Mouse (Mus musculus) megakaryocyte, embryonic 14.5 days (primary cell): ENCODE results near the gene Pex3. TPM values are rescaled to one million over a fixed set of nuclear protein-coding genes. Genes with fewer than 3 reads are reported as not detected.

Experiments used
- H3K27me3 ChIP-seq: replicated peaks from 2 replicates; pipeline ENCODE3; 2012; ENCODE audit warnings: inconsistent platforms
- H3K36me3 ChIP-seq: replicated peaks from 2 replicates; pipeline ENCODE3; 2012; ENCODE audit warnings: low read length, inconsistent platforms, mixed read lengths
- H3K4me1 ChIP-seq: 2 replicates; pipeline ENCODE4 v1.6.1; 2012; ENCODE audit warnings: inconsistent platforms
- H3K4me3 ChIP-seq: replicated peaks from 2 replicates; pipeline ENCODE3; 2012; ENCODE audit warnings: moderate library complexity, mild to moderate bottlenecking, inconsistent platforms
- H3K9me3 ChIP-seq: 2 replicates; pipeline ENCODE4 v1.6.1; 2012; ENCODE audit warnings: inconsistent platforms
- FLI1 ChIP-seq: IDR thresholded peaks from 2 replicates; pipeline ENCODE4 v1.6.1; 2012; ENCODE audit warnings: low read length, inconsistent platforms, mixed read lengths
- GATA1 ChIP-seq: IDR thresholded peaks from 3 replicates; pipeline ENCODE4 v1.6.1; 2012; ENCODE audit warnings: mixed read lengths, low read length, inconsistent platforms, borderline replicate concordance
- polyA plus RNA-seq: library from polyadenylated mRNA; stranded (reverse); fragments of >175 nt; gene quantifications from 2 replicates; pipeline ENCODE4 v1.2.3, GENCODE M21; 2012; ENCODE audit warnings: low replicate concordance; ENCODE audit not compliant: insufficient read depth

Pex3 gene
- 3.0 and 7.9 TPM in 2 replicates for polyA plus RNA-seq

DNA sequence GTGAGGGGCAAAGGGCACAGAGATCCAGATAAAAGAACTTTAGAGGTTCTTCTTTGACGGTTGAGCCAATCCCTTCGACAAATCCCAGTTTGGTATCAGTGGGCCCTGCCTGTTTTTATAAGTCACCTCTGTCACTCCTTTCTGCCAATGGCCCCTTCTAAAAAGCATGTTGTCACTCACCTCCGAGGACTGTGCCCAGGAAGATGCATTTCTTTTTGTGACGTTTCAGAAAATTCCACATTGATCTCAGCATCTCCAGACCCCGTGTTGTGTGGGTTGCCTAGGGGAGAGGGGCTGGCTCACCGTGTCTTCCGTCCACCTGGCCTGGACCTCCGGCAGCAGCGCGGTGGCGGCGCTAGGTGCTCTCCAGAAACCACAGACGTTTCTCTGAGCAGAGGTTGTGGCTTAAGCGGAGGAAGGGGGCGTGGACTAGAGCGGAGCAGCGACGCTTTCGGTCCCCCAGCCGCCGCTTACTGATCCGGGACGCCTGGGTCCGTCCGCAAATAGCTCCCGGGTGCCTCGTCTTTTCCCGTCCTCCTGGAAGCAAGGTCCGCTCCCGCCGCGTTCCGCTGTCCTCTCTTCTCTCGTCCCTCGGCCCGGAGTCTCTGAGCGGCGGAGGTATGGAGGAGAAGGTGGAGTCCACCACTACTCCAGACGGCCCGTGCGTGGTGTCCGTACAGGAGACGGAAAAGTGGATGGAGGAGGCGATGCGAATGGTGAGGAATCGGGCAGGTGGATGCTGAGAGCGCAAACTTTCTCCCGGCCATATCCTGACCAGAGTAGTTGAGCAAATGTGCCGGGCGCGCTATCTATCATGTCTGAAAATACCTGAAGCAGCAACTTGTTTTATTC, at the start of gene Pex3, which contains the start of gene Adat2:
Gene Pex3 (minus strand): TSS at position 497 of the 852 bp plus-strand sequence.
Gene Adat2 (plus strand): TSS at position 249 of the 852 bp plus-strand sequence.
- Histone ChIP-seq H3K36me3 (peaks cover 13% of the 10 kb centered on the region), H3K9me3 (no peaks in the 10 kb centered on the region), H3K4me1 (peaks cover 9% of the 10 kb centered on the region; the same call in 1 of the 2 replicates), H3K27me3 (no peaks in the 10 kb centered on the region), H3K4me3 (peak within 1 kb of the TSS; percentile 99)
- no peak for TF ChIP-seq FLI1

DNA sequence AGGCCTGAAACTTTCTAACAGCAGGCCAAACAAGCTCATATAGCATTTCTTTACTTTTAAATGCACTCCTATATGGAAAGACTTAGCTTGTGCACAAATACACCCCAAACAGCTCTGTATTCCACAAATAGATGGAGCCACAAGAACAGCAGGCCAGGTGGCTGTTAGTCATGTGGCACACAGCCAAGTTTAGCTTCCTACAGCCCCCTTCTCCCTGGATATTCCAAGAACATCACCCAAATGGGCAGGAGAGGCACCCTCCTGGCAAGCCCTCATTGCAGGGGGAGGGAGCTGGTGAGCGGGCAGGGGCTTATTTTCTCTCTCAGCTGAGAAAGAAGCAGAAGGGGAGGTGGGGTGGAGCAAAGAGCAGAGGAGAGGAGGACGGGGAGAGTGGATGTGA, 48.0 kb upstream of the Pex3 start:
- H3K36me3 ChIP-seq, result no peaks in the 10 kb centered on the region
- peaks cover 41% of the 10 kb centered on the region for H3K9me3 ChIP-seq
- H3K27me3 ChIP-seq, result no peaks in the 10 kb centered on the region
- peaks cover 4% of the 10 kb centered on the region for H3K4me1 ChIP-seq
- H3K4me3 ChIP-seq, result no peak overlapping the region
- TF ChIP-seq FLI1 (no peak), GATA1 (no peak)

DNA sequence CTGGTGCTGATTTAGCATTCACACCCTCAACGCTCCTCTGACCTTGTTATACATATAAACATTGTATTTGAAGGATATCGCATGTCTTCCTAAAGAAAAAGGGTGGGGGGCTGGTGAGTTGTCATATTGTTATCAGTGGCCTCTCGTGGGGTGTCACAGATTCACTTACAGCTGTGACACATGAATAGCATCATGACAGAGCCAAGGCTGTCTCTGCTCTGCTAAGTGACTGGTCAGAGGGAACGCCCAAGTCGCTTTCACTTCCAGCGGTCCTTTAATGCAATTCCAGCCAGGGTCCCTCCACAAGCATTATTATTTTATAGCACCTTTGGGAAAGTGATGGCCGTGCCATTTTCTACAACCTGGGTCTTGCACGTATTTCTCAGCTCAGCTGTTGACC, 44.5 kb upstream of the Pex3 start:
- H3K9me3 ChIP-seq, result peaks cover 36% of the 10 kb centered on the region
- no peak overlapping the region for H3K4me3 ChIP-seq
- H3K4me1 ChIP-seq, result peaks cover 6% of the 10 kb centered on the region
- no peak for TF ChIP-seq FLI1
- TF ChIP-seq GATA1, result no peak
- no peaks in the 10 kb centered on the region for H3K27me3 ChIP-seq
- H3K36me3 ChIP-seq, result no peaks in the 10 kb centered on the region

DNA sequence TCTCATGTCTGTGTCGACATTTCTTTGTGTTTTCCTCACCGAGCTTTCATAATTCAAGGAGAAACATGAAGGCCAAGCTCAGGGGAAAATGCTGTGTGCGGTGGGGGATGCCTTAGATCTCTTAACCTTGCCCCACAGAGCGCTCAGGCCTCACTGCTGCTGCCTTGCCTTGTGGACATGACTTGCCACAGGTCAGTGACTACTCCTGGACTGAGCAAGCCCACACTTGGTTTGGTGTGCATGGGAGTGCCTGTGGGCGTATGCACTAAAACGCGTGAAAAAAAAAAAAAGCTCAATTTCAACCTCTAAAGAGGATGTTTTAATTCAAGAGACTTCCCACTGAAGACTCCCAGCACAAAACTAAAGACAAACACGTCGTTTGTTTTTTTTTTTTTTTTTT, 43.9 kb upstream of the Pex3 start:
- TF ChIP-seq FLI1, result no peak
- no peak for TF ChIP-seq GATA1
- H3K4me1 ChIP-seq, result peaks cover 6% of the 10 kb centered on the region
- H3K27me3 ChIP-seq, result no peaks in the 10 kb centered on the region
- H3K36me3 ChIP-seq, result no peaks in the 10 kb centered on the region
- H3K9me3 ChIP-seq, result peaks cover 36% of the 10 kb centered on the region
- no peak overlapping the region for H3K4me3 ChIP-seq

DNA sequence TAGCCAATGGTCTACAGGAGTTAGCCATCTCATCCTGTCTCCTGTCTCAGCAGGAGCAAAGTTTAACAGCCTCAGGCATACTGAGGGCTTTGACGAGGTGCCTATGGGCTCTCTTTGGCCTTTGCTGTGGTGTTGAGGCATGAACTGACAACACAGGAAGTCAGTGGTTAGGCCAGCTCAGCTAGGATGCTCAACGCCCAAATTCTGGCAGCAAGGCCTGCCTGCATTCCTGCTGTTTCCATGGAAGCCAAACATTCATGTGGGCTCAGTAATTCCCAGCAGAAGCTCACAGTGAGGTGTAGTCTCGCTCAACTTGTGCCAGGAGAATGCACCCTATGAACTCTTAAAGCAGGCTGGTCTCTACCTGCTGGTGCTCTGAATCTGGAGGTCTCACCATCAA, 43.1 kb upstream of the Pex3 start:
- TF ChIP-seq GATA1 (no peak), FLI1 (no peak)

DNA sequence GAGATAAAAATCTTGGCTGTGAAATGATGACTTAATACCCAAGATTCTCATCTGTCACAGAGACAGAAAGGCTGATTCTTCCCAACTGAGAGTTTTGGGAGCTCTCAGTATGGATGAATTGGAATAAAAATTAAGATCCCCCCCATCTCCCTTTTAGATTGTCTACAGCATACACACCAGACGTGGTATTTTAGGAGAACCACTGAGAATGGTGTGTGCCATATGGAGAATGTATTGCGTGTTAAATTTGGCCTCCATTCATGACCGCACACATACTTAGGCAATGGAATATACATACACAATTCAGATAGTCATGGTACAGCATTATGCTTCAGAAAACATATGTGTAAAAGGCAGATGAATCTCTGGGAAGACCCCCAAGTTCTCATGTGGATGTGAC, 40.6 kb upstream of the Pex3 start:
- Histone ChIP-seq H3K9me3 (peaks cover 26% of the 10 kb centered on the region), H3K4me3 (no peak overlapping the region), H3K27me3 (no peaks in the 10 kb centered on the region), H3K4me1 (peaks cover 6% of the 10 kb centered on the region), H3K36me3 (no peaks in the 10 kb centered on the region)
- no peak for TF ChIP-seq GATA1
- TF ChIP-seq FLI1, result no peak

More for the DNA sequence above, 43.1 kb upstream of the Pex3 start:
- H3K4me3 ChIP-seq, result no peak overlapping the region
- H3K27me3 ChIP-seq, result no peaks in the 10 kb centered on the region
- peaks cover 36% of the 10 kb centered on the region for H3K9me3 ChIP-seq
- H3K4me1 ChIP-seq, result peaks cover 6% of the 10 kb centered on the region
- H3K36me3 ChIP-seq, result no peaks in the 10 kb centered on the region

DNA sequence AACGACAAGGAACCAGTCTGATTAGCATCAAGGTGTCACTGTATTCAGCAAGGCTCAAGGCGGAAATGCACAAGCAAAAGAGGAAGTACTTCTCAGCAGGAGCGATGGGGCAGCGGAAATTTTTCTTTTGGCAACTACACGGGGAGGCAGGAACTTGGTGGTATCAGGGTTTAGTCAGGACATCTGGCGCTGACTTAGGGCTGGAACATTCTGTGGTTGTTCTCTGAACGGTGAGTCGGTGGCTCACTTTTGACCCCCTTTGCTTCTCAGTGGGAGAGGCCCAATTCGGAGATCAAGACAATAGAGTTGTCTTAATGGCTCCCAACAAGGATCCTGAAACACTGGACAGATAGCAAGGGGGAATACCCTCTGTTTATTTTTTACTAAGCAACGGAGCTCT, 39.3 kb upstream of the Pex3 start:
- Histone ChIP-seq H3K27me3 (no peaks in the 10 kb centered on the region), H3K4me1 (peaks cover 6% of the 10 kb centered on the region), H3K36me3 (no peaks in the 10 kb centered on the region), H3K9me3 (peaks cover 28% of the 10 kb centered on the region), H3K4me3 (no peak overlapping the region)
- no peak for TF ChIP-seq FLI1
- no peak for TF ChIP-seq GATA1

DNA sequence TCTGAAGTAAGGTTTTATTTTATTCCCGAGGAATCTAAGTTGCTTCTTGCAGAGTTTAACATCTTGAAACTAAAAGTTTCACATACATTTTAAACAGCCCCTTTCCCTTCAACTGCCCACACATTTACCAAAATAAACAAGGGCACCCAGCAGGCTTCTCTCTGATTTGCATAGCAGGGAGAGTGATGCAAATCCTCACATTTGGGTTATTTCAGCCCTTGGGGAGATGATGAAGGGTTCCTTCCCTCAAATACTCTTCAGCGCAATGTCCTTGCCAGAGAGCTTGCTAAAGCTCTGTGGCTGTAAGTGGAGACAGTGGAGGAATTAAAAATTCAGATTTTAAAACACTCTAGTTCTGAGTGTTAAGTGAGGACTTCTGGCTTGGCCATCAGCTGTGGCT, 35.0 kb upstream of the Pex3 start:
- TF ChIP-seq FLI1, result no peak
- no peak for TF ChIP-seq GATA1
- no peak overlapping the region for H3K4me3 ChIP-seq
- H3K4me1 ChIP-seq, result no peaks in the 10 kb centered on the region
- H3K9me3 ChIP-seq, result peaks cover 28% of the 10 kb centered on the region
- no peaks in the 10 kb centered on the region for H3K27me3 ChIP-seq
- no peaks in the 10 kb centered on the region for H3K36me3 ChIP-seq

DNA sequence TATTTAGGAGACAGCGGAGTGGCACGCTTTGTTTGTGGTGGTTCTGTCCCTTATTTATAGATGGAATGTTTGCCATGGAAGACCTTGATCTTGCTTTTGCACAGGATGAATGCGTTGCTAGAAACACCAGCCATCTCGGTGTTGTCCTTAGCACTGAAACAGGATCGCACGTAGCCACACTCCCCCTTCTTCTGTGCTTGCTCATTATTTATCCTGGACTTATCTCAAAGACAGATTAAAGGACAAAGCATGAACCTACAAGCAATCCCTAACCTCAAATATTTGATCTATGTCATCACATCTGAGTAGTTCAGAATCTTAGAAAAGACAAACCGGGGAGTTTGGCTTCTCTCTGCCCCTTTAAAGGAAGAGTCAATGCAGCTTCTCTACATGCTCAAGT, 24.2 kb upstream of the Pex3 start:
- no peaks in the 10 kb centered on the region for H3K9me3 ChIP-seq
- H3K27me3 ChIP-seq, result no peaks in the 10 kb centered on the region
- no peaks in the 10 kb centered on the region for H3K36me3 ChIP-seq
- H3K4me1 ChIP-seq, result peaks cover 4% of the 10 kb centered on the region
- TF ChIP-seq GATA1 (no peak), FLI1 (no peak)
- no peak overlapping the region for H3K4me3 ChIP-seq

DNA sequence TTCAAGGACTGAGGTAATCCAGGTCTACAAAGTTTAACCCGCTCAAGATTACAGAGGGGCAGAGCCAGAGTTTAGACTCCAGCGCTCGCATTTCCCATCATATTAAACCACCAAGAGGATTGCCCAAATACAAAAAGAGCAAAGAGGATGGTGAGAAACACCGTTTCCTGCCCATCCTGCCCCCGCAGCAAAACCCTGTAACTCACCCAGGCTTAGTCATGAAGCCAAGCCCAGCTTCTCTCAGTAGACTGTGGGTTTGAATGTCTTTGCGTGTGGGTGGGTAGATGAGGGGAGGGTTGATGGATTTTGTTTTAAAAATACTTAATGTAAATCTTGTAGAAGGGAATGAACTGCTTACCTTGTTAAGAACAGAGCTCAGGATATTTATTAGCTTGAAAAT, 19.5 kb upstream of the Pex3 start:
- Histone ChIP-seq H3K9me3 (no peaks in the 10 kb centered on the region), H3K27me3 (no peaks in the 10 kb centered on the region), H3K36me3 (no peaks in the 10 kb centered on the region), H3K4me3 (no peak overlapping the region), H3K4me1 (peaks cover 16% of the 10 kb centered on the region)
- TF ChIP-seq FLI1 (no peak), GATA1 (no peak)
